Mouse (Mus musculus): Measurements from ENCODE around the gene Wbp1l. TPM values are rescaled to one million over a fixed set of nuclear protein-coding genes. Genes with fewer than 3 reads are reported as not detected.

Wbp1l gene
- polyA plus RNA-seq, 1 experiment: 293 TPM

GRCm38 (mm10) chr19:46591575-46591974, 7.3 kb upstream of the Wbp1l start:
- no peak for TF ChIP-seq POLR2A (IDR thresholded peaks at IDR 0.05; ENCODE audit: insufficient read depth, low read depth, low read length)
- 94% methylated on average over 6 of the region's 6 CpGs for WGBS
- H3K27ac ChIP-seq (ENCODE audit: insufficient read depth, low read depth, low read length): no peak overlapping the region

GRCm38 (mm10) chr19:46592751-46593439, 6.0 kb upstream of the Wbp1l start:
- H3K4me1 ChIP-seq (ENCODE audit: control insufficient read depth, insufficient read depth, low read length): no peaks in the 10 kb centered on the region
- TF ChIP-seq POLR2A (IDR thresholded peaks at IDR 0.05; ENCODE audit: insufficient read depth, low read depth, low read length) (no peak), CTCF (IDR thresholded peaks at IDR 0.05; ENCODE audit: insufficient read depth, low read depth, low read length) (no peak)
- H3K27ac ChIP-seq (ENCODE audit: insufficient read depth, low read depth, low read length): no peak overlapping the region
- no peak overlapping the region for H3K4me3 ChIP-seq (ENCODE audit: insufficient read depth, low read depth, low read length)
- WGBS: 96% methylated on average over 9 of the region's 9 CpGs

More at GRCm38 (mm10) chr19:46591575-46591974, 7.3 kb upstream of the Wbp1l start:
- Histone ChIP-seq H3K4me3 (ENCODE audit: insufficient read depth, low read depth, low read length) (no peak overlapping the region), H3K4me1 (ENCODE audit: control insufficient read depth, insufficient read depth, low read length) (no peaks in the 10 kb centered on the region)

GRCm38 (mm10) chr19:46598187-46598586, 697 bp upstream of the Wbp1l start:
- Histone ChIP-seq H3K4me1 (ENCODE audit: control insufficient read depth, insufficient read depth, low read length) (peaks cover 10% of the 10 kb centered on the region), H3K4me3 (ENCODE audit: insufficient read depth, low read depth, low read length) (no peak overlapping the region), H3K27ac (ENCODE audit: insufficient read depth, low read depth, low read length) (no peak overlapping the region)
- 81% methylated on average over 4 of the region's 4 CpGs for WGBS
- TF ChIP-seq CTCF (IDR thresholded peaks at IDR 0.05; ENCODE audit: insufficient read depth, low read depth, low read length) (no peak), POLR2A (IDR thresholded peaks at IDR 0.05; ENCODE audit: insufficient read depth, low read depth, low read length) (no peak)

- WGBS: 2% methylated on average over 22 of the region's 22 CpGs
- H3K4me1 ChIP-seq (ENCODE audit: control insufficient read depth, insufficient read depth, low read length): peaks cover 10% of the 10 kb centered on the region
- TF ChIP-seq POLR2A (IDR thresholded peaks at IDR 0.05; ENCODE audit: insufficient read depth, low read depth, low read length) (no peak), CTCF (IDR thresholded peaks at IDR 0.05; ENCODE audit: insufficient read depth, low read depth, low read length) (no peak)
- peak overlapping the region; percentile 95 for H3K4me3 ChIP-seq (ENCODE audit: insufficient read depth, low read depth, low read length)
- H3K27ac ChIP-seq (ENCODE audit: insufficient read depth, low read depth, low read length): 0 out of 2 replicates have a peak overlapping the region, but pooled peaks have one; percentile 22
Measured at GRCm38 (mm10) chr19:46599375-46600256, 732 bp downstream of the Wbp1l start.

GRCm38 (mm10) chr19:46600371-46600770, 1.5 kb downstream of the Wbp1l start:
- Histone ChIP-seq H3K27ac (ENCODE audit: insufficient read depth, low read depth, low read length) (no peak overlapping the region), H3K4me3 (ENCODE audit: insufficient read depth, low read depth, low read length) (no peak overlapping the region), H3K4me1 (ENCODE audit: control insufficient read depth, insufficient read depth, low read length) (peaks cover 10% of the 10 kb centered on the region)
- 56% methylated on average over 4 of the region's 4 CpGs for WGBS
- TF ChIP-seq CTCF (IDR thresholded peaks at IDR 0.05; ENCODE audit: insufficient read depth, low read depth, low read length): no peak
- TF ChIP-seq POLR2A (IDR thresholded peaks at IDR 0.05; ENCODE audit: insufficient read depth, low read depth, low read length): no peak

- 63% methylated on average over 14 of the region's 14 CpGs for WGBS
- Histone ChIP-seq H3K4me3 (ENCODE audit: insufficient read depth, low read depth, low read length) (no peak overlapping the region), H3K27ac (ENCODE audit: insufficient read depth, low read depth, low read length) (no peak overlapping the region), H3K4me1 (ENCODE audit: control insufficient read depth, insufficient read depth, low read length) (peaks cover 10% of the 10 kb centered on the region)
- TF ChIP-seq CTCF (IDR thresholded peaks at IDR 0.05; ENCODE audit: insufficient read depth, low read depth, low read length) (no peak), POLR2A (IDR thresholded peaks at IDR 0.05; ENCODE audit: insufficient read depth, low read depth, low read length) (no peak)
Measured at GRCm38 (mm10) chr19:46601491-46601890, 2.6 kb downstream of the Wbp1l start.

GRCm38 (mm10) chr19:46602406-46602805, 3.5 kb downstream of the Wbp1l start:
- Histone ChIP-seq H3K27ac (ENCODE audit: insufficient read depth, low read depth, low read length) (no peak overlapping the region), H3K4me3 (ENCODE audit: insufficient read depth, low read depth, low read length) (no peak overlapping the region), H3K4me1 (ENCODE audit: control insufficient read depth, insufficient read depth, low read length) (peaks cover 15% of the 10 kb centered on the region)
- 74% methylated on average over 4 of the region's 4 CpGs for WGBS
- TF ChIP-seq CTCF (IDR thresholded peaks at IDR 0.05; ENCODE audit: insufficient read depth, low read depth, low read length): no peak
- TF ChIP-seq POLR2A (IDR thresholded peaks at IDR 0.05; ENCODE audit: insufficient read depth, low read depth, low read length): no peak

- no peak for TF ChIP-seq POLR2A (IDR thresholded peaks at IDR 0.05; ENCODE audit: insufficient read depth, low read depth, low read length)
- TF ChIP-seq CTCF (IDR thresholded peaks at IDR 0.05; ENCODE audit: insufficient read depth, low read depth, low read length): no peak
- 93% methylated on average over 13 of the region's 13 CpGs for WGBS
- Histone ChIP-seq H3K27ac (ENCODE audit: insufficient read depth, low read depth, low read length) (no peak overlapping the region), H3K4me3 (ENCODE audit: insufficient read depth, low read depth, low read length) (no peak overlapping the region), H3K4me1 (ENCODE audit: control insufficient read depth, insufficient read depth, low read length) (peaks cover 12% of the 10 kb centered on the region)
Measured at GRCm38 (mm10) chr19:46606718-46607117, 7.8 kb downstream of the Wbp1l start.

- WGBS: 44% methylated on average over 7 of the region's 7 CpGs
Measured at GRCm38 (mm10) chr19:46607424-46607823, 8.5 kb downstream of the Wbp1l start.

More at GRCm38 (mm10) chr19:46607424-46607823, 8.5 kb downstream of the Wbp1l start:
- Histone ChIP-seq H3K27ac (ENCODE audit: insufficient read depth, low read depth, low read length) (no peak overlapping the region), H3K4me1 (ENCODE audit: control insufficient read depth, insufficient read depth, low read length) (peaks cover 12% of the 10 kb centered on the region), H3K4me3 (ENCODE audit: insufficient read depth, low read depth, low read length) (no peak overlapping the region)
- TF ChIP-seq CTCF (IDR thresholded peaks at IDR 0.05; ENCODE audit: insufficient read depth, low read depth, low read length) (peak; percentile 26; the same call in 1 of the 2 replicates), POLR2A (IDR thresholded peaks at IDR 0.05; ENCODE audit: insufficient read depth, low read depth, low read length) (no peak)
